Mouse (Mus musculus) forebrain, embryonic 13.5 days (tissue): ENCODE data around the gene 4933424G06Rik. TPM values are rescaled to one million over a fixed set of nuclear protein-coding genes. Genes with fewer than 3 reads are reported as not detected.
A peak's percentile ranks its signal among the peaks of the same experiment; 100 is the strongest.

Experiments used
- ATAC-seq: fragments of 200-750 bp; cut with Nextera tagmentation; 2 replicates; pipeline ENCODE4 v1.8.0; 2017
- H3K27ac ChIP-seq: fragments of 300-500 bp; sonication (generic); 2 replicates; pipeline ENCODE4 v1.5.1; 2015; ENCODE audit warnings: inconsistent platforms, mild to moderate bottlenecking, moderate library complexity
- H3K27me3 ChIP-seq: fragments of 300-500 bp; sonication (generic); 2 replicates; pipeline ENCODE4 v1.6.1; 2015; ENCODE audit warnings: mild to moderate bottlenecking, inconsistent platforms
- H3K36me3 ChIP-seq: fragments of 300-500 bp; sonication (generic); 2 replicates; pipeline ENCODE4 v1.6.1; 2015; ENCODE audit warnings: mild to moderate bottlenecking, inconsistent platforms; ENCODE audit not compliant: poor library complexity, severe bottlenecking
- H3K4me1 ChIP-seq: fragments of 300-500 bp; sonication (generic); 2 replicates; pipeline ENCODE4 v1.6.1; 2015; ENCODE audit warnings: inconsistent platforms
- H3K4me2 ChIP-seq: fragments of 300-500 bp; sonication (generic); 2 replicates; pipeline ENCODE4 v1.6.1; 2015; ENCODE audit warnings: inconsistent platforms, mild to moderate bottlenecking, moderate library complexity
- H3K4me3 ChIP-seq: fragments of 300-500 bp; sonication (generic); 2 replicates; pipeline ENCODE4 v1.5.1; 2015; ENCODE audit warnings: mild to moderate bottlenecking, inconsistent platforms
- H3K9ac ChIP-seq: fragments of 300-500 bp; sonication (generic); 2 replicates; pipeline ENCODE4 v1.6.1; 2015; ENCODE audit warnings: mild to moderate bottlenecking, inconsistent platforms
- H3K9me3 ChIP-seq: fragments of 300-500 bp; sonication (generic); replicated peaks from 2 replicates; pipeline ENCODE4 v1.6.1; 2016; ENCODE audit warnings: inconsistent platforms
- WGBS: fragments of 180-500 bp; shearing (Covaris S2); methylation state at CpG from one replicate; pipeline ENCODE4 v1.1.7; 2015; 5-methylcytosine and 5-hydroxymethylcytosine counted together
- polyA plus RNA-seq: library from polyadenylated mRNA; unstranded; fragments of >200 nt; fragmentation: Nextera tagmentation; extraction: Ambion mirVana; gene quantifications from 2 replicates; pipeline ENCODE4 v1.2.1, GENCODE M21; 2015

Gene 4933424G06Rik
- polyA plus RNA-seq, 1 experiment from 2014 or later, result not detected

GRCm38 (mm10) chr1:36760401-36760800 lies 50.5 kb downstream of the 4933424G06Rik start:
- H3K9me3 ChIP-seq, result no peaks in the 10 kb centered on the region
- no peak overlapping the region for H3K4me3 ChIP-seq
- no peak overlapping the region for H3K27ac ChIP-seq
- H3K4me1 ChIP-seq, result no peaks in the 10 kb centered on the region
- no peaks in the 10 kb centered on the region for H3K27me3 ChIP-seq
- WGBS, result 88% methylated on average over 9 of the region's 9 CpGs
- no peak for ATAC-seq
- no peaks in the 10 kb centered on the region for H3K36me3 ChIP-seq
- no peak overlapping the region for H3K4me2 ChIP-seq
- H3K9ac ChIP-seq, result no peak overlapping the region

- Histone ChIP-seq H3K4me1 (no peaks in the 10 kb centered on the region), H3K27me3 (no peaks in the 10 kb centered on the region), H3K4me2 (no peak overlapping the region), H3K36me3 (no peaks in the 10 kb centered on the region), H3K9ac (no peak overlapping the region), H3K27ac (no peak overlapping the region), H3K4me3 (no peak overlapping the region), H3K9me3 (no peaks in the 10 kb centered on the region)
- no peak for ATAC-seq
- 90% methylated on average over 8 of the region's 8 CpGs for WGBS
Measured at GRCm38 (mm10) chr1:36761061-36761460, 51.1 kb downstream of the 4933424G06Rik start.

GRCm38 (mm10) chr1:36761568-36761967 lies 51.6 kb downstream of the 4933424G06Rik start, which contains the start of gene Zap70:
Gene Zap70, plus strand, starts transcription at chr1:36761798.
- Histone ChIP-seq H3K9me3 (no peaks in the 10 kb centered on the region), H3K9ac (no peak within 1 kb of the TSS), H3K27ac (no peak within 1 kb of the TSS), H3K27me3 (no peaks in the 10 kb centered on the region), H3K4me1 (no peaks in the 10 kb centered on the region), H3K36me3 (no peaks in the 10 kb centered on the region), H3K4me2 (no peak within 1 kb of the TSS), H3K4me3 (no peak within 1 kb of the TSS)
- WGBS, result 85% methylated on average over 11 of the region's 11 CpGs
- no peak for ATAC-seq

GRCm38 (mm10) chr1:36766431-36767205 lies 56.7 kb downstream of the 4933424G06Rik start:
- no peaks in the 10 kb centered on the region for H3K9me3 ChIP-seq
- H3K4me3 ChIP-seq, result no peak overlapping the region
- no peak overlapping the region for H3K9ac ChIP-seq
- H3K4me1 ChIP-seq, result no peaks in the 10 kb centered on the region
- H3K27ac ChIP-seq, result no peak overlapping the region
- H3K36me3 ChIP-seq, result no peaks in the 10 kb centered on the region
- WGBS, result 77% methylated on average over 4 of the region's 4 CpGs
- ATAC-seq, result no peak
- H3K27me3 ChIP-seq, result peaks cover 13% of the 10 kb centered on the region
- no peak overlapping the region for H3K4me2 ChIP-seq

GRCm38 (mm10) chr1:36767321-36767720 lies 57.4 kb downstream of the 4933424G06Rik start:
- Histone ChIP-seq H3K9ac (no peak overlapping the region), H3K4me1 (no peaks in the 10 kb centered on the region), H3K9me3 (no peaks in the 10 kb centered on the region), H3K27me3 (peaks cover 14% of the 10 kb centered on the region), H3K4me3 (no peak overlapping the region), H3K36me3 (no peaks in the 10 kb centered on the region), H3K27ac (no peak overlapping the region), H3K4me2 (no peak overlapping the region)
- WGBS, result 51% methylated on average over 10 of the region's 10 CpGs
- no peak for ATAC-seq

GRCm38 (mm10) chr1:36768786-36769185 lies 58.8 kb downstream of the 4933424G06Rik start:
- no peak overlapping the region for H3K27ac ChIP-seq
- H3K4me1 ChIP-seq, result no peaks in the 10 kb centered on the region
- H3K4me2 ChIP-seq, result no peak overlapping the region
- 82% methylated on average over 5 of the region's 5 CpGs for WGBS
- H3K9ac ChIP-seq, result no peak overlapping the region
- H3K36me3 ChIP-seq, result no peaks in the 10 kb centered on the region
- H3K4me3 ChIP-seq, result no peak overlapping the region
- peaks cover 14% of the 10 kb centered on the region for H3K27me3 ChIP-seq
- no peak for ATAC-seq
- H3K9me3 ChIP-seq, result no peaks in the 10 kb centered on the region

GRCm38 (mm10) chr1:36769951-36770350 lies 60.0 kb downstream of the 4933424G06Rik start:
- WGBS, result 91% methylated on average over 1 of the region's 1 CpGs
- H3K9ac ChIP-seq, result no peak overlapping the region

GRCm38 (mm10) chr1:36770998-36771397 lies 61.0 kb downstream of the 4933424G06Rik start:
- Histone ChIP-seq H3K9ac (no peak overlapping the region), H3K27me3 (peaks cover 14% of the 10 kb centered on the region), H3K4me2 (peak overlapping the region; percentile 50), H3K36me3 (no peaks in the 10 kb centered on the region), H3K4me1 (no peaks in the 10 kb centered on the region), H3K27ac (no peak overlapping the region), H3K9me3 (no peaks in the 10 kb centered on the region; the same call in 1 of the 2 replicates), H3K4me3 (peak overlapping the region; percentile 28)
- WGBS, result 18% methylated on average over 27 of the region's 27 CpGs
- peak; percentile 43; the same call in 1 of the 2 replicates for ATAC-seq

More at GRCm38 (mm10) chr1:36769951-36770350, 60.0 kb downstream of the 4933424G06Rik start:
- H3K27ac ChIP-seq, result no peak overlapping the region
- H3K4me2 ChIP-seq, result no peak overlapping the region
- peaks cover 14% of the 10 kb centered on the region for H3K27me3 ChIP-seq
- no peak for ATAC-seq
- no peak overlapping the region for H3K4me3 ChIP-seq
- H3K4me1 ChIP-seq, result no peaks in the 10 kb centered on the region
- no peaks in the 10 kb centered on the region for H3K9me3 ChIP-seq
- H3K36me3 ChIP-seq, result no peaks in the 10 kb centered on the region

GRCm38 (mm10) chr1:36772198-36772934 lies 62.4 kb downstream of the 4933424G06Rik start:
- H3K36me3 ChIP-seq, result no peaks in the 10 kb centered on the region
- H3K9me3 ChIP-seq, result no peaks in the 10 kb centered on the region; the same call in 1 of the 2 replicates
- 91% methylated on average over 9 of the region's 9 CpGs for WGBS
- H3K4me1 ChIP-seq, result no peaks in the 10 kb centered on the region
- H3K4me3 ChIP-seq, result no peak overlapping the region
- ATAC-seq, result no peak
- peaks cover 14% of the 10 kb centered on the region for H3K27me3 ChIP-seq
- H3K4me2 ChIP-seq, result no peak overlapping the region
- no peak overlapping the region for H3K27ac ChIP-seq
- H3K9ac ChIP-seq, result no peak overlapping the region

- ATAC-seq, result no peak
- Histone ChIP-seq H3K27ac (no peak overlapping the region), H3K4me3 (no peak overlapping the region), H3K4me1 (peaks cover 7% of the 10 kb centered on the region; the same call in 1 of the 2 replicates), H3K9ac (no peak overlapping the region), H3K27me3 (no peaks in the 10 kb centered on the region), H3K4me2 (no peak overlapping the region), H3K9me3 (no peaks in the 10 kb centered on the region), H3K36me3 (no peaks in the 10 kb centered on the region)
- 96% methylated on average over 13 of the region's 13 CpGs for WGBS
Measured at GRCm38 (mm10) chr1:36780793-36781192, 70.8 kb downstream of the 4933424G06Rik start.

GRCm38 (mm10) chr1:36782476-36782875 lies 72.5 kb downstream of the 4933424G06Rik start:
- H3K27me3 ChIP-seq, result no peaks in the 10 kb centered on the region
- no peaks in the 10 kb centered on the region for H3K9me3 ChIP-seq
- no peak overlapping the region for H3K4me2 ChIP-seq
- ATAC-seq, result no peak
- H3K4me3 ChIP-seq, result no peak overlapping the region
- peaks cover 7% of the 10 kb centered on the region; the same call in 1 of the 2 replicates for H3K4me1 ChIP-seq
- H3K9ac ChIP-seq, result no peak overlapping the region
- no peaks in the 10 kb centered on the region for H3K36me3 ChIP-seq
- WGBS, result 86% methylated on average over 11 of the region's 11 CpGs
- no peak overlapping the region for H3K27ac ChIP-seq
